Mouse (Mus musculus) 416B (cell line): ENCODE data around the gene Lsm2.
"Not testable (repeated sequence)": the region's sequence is repeated elsewhere in the genome, so short reads cannot be mapped to it uniquely, and the experiment has no call there.

ENCODE experiments used
- DNase-seq: peaks from one replicate; pipeline ENCODE4 v3.0.0; 2011; ENCODE audit warnings: low read depth

Gene Lsm2

DNA sequence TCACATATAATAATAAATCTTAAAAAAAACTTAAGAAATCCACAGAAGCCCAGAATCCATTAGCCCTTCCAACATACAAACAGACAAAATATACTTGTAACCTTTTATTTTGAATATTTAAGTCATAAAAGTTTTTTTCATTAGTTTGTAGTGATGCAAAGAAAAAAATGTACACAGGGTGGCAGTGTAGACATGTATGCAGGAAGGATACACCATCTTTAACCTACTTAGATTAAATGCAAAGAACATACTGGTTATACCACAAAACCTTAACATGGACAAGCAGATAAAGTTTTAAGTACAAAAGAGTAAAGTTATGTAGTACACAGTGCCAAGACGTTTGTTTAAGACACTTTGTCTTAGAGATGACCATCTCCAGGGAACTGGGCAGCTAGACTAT lies 25.3 kb upstream of the Lsm2 start:
- DNase-seq = peak; percentile 80

DNA sequence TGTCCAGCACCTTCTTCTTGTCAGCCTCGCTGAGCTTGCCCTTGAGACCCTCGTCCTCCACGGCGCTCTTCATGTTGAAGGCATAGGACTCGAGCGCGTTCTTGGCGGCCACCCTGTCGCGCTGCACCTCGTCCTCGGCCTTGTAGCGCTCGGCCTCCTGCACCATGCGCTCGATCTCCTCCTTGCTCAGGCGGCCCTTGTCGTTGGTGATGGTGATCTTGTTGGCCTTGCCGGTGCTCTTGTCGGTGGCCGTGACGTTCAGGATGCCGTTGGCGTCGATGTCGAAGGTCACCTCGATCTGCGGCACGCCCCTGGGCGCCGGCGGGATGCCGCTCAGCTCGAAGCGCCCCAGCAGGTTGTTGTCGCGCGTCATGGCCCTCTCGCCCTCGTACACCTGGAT lies 24.4 kb upstream of the Lsm2 start:
- DNase-seq = not testable (repeated sequence)

DNA sequence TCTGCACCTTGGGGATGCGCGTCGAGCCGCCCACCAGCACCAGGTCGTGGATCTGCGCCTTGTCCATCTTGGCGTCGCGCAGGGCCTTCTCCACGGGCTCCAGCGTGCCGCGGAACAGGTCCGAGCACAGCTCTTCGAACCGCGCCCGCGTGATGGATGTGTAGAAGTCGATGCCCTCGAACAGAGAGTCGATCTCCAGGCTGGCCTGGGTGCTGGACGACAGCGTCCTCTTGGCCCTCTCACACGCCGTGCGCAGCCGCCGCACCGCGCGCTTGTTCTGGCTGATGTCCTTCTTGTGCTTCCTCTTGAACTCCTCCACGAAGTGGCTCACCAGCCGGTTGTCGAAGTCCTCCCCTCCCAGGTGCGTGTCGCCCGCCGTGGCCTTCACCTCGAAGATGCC lies 23.7 kb upstream of the Lsm2 start:
- DNase-seq = not testable (repeated sequence)

DNA sequence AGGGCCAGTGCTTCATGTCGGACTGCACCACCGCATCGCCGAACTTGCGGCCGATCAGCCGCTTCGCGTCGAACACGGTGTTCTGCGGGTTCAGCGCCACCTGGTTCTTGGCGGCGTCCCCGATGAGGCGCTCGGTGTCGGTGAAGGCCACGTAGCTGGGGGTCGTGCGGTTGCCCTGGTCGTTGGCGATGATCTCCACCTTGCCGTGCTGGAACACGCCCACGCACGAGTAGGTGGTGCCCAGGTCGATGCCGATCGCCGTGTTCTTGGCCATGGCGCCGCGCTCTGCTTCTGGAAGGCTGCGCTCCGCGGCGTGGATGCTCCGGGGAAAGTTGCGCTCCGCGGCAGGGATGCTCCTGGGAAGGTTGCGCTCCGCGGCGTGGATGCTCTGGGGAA lies 22.9 kb upstream of the Lsm2 start:
- DNase-seq = not testable (repeated sequence)

DNA sequence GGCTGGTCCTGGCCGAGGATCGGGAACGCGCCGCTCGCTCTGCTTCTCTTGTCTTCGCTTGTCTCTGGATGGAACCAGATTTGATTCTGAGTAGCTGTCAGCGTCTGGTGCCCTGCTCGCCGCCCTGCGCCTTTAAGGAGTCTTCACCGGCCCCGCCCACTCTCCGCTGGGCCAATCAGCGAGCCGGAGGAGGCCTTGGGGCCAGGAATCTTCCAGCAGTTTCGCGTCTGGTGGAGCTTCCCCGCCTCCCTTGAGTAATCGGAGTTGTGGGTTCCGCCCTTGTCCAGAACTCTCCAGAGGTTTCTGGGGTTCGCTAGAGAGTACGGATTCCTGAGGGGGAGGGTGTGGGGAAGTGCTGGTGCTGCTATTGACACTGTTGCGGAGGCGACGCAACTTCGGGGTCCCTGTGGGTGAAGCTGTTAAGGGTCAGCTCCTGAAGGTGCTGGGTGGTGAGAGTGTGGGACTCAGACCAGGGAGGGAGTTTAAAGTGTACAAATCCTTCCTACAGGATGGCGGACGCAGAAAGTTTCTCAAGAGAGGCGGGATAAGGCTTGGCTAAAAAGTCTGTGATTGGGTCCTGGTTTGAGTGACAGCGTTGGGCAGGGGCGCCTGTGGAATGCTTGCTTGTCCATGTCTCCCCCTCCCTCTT lies 22.4 kb upstream of the Lsm2 start, which contains the start of gene Hspa1b:
Hspa1b (minus strand) TSS at position 109 of the 649 bp plus-strand sequence.
- DNase-seq = not testable (repeated sequence)

DNA sequence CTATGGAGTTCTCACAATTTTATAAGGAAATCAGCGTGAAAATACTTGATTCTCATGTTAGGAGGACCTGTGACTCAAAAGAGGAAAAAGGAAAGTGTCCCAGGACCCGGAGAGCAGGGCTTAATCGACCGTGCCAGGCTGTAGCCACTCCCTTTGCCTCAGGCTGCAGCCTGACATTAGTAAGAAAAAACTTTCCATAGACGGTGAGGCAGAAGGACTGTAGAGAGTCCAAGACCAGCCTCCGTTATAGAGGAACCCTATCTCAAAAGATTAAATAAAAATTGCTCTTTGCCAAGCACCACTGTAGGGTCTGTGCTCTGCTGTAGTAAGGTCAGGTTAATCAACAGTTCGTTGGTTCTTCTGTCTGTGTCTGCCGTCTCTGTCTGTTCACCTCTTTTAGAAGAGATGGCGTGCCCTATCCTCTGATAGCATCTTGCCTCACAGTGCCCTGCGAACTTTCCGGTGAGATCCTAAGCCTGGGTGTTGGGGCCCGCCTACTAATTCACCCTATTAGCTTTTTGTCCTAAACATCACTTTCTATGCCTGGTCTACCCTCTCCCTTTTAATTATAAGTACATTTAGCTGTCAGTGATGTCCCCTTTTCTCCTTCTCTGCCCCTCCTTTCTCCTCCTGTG lies 21.7 kb upstream of the Lsm2 start:
- no peak for DNase-seq

DNA sequence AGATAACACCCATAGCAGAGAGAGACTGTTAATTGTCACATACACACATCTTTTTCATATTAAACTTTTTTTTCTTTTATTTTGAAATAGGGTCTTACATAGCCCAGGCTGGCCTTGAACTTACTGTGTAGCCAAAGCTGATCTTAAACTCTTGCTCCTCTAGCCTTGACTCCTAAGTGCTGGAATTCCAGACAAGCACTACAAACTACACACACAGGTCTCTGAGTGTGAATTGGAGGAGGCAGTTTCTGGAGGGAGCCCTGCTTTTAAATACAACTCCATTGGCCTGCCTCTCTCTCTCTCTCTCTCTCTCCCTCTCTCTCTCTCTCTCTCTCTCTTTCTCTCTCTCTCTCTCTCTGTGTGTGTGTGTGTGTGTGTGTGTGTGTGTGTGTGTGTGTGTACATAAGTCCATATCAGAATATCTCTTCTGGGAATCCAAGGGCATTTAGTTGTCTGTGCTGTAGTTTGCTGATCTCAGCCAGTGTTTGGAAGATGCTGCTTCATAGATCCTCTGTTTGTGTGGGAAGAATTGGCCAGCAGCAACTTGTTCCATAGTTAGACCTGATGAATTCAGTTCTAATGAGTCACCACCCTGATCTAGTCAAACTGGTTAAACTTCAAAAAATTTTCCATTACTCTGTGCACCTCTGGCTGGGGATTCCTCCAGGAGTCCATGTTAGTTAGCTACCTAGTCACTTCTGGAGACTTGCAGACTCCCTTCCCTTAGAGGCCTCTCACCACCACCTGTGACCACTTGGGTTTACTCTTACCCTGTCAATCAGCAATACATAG lies 20.8 kb upstream of the Lsm2 start:
- peak; percentile 25 for DNase-seq

DNA sequence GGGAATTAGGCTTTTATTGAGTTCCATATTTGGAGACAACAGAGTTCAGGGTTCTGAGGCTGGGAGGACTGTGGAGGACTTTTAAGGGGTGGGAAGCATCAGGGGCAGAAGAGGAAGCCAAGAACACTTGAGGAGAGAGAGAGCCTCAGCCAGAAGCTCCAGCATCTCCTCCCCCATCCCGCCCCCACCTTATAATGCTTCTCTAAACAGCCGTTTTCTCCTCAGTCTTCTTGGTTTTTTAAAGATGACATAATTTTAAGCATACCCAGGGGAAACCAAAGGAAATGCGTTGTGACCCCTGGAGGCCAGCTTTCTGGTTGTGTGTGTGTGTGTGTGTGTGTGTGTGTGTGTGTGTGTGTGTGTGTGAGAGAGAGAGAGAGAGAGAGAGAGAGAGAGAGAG lies 19.5 kb upstream of the Lsm2 start:
- peak; percentile 53 for DNase-seq

DNA sequence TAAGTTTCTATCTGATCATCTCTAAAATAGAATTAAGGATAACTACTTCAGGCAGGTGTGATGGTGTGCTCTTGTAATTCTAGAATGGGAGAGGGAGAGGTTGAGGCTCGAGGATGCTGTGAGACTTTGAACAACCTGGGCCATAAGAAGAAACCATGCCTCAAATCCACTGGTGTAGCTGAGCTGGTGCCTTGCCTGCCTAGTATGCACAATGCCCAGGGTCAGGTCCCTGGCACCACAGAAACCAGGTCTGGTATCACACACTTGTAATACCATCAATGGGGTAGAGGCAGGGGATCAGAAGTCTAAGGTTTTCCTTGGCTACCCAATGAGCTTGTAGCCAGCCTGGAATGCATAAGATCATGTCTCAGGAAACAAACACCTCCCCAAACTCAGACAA lies 18.8 kb upstream of the Lsm2 start:
- no peak for DNase-seq

DNA sequence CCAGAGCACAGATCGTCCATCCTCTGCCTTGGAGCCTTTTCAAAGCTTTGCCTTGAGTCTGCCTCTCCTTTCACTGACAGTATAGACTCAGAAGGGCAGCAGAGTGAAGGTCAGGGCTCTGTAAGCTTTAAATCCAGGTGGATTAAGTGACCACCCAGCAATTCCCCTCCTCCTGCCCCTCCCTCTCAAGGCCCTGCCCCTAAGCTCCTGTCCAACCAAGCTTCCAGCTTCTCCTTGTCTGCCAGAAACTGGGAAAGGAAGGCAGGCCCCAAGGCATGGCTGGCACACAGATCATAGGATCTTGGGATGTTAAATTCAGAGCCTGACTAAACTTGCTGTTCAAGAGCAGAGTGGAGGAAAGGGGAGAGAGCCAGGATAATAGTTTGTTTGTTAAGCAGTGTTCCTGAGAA lies 17.0 kb upstream of the Lsm2 start:
- DNase-seq = no peak

DNA sequence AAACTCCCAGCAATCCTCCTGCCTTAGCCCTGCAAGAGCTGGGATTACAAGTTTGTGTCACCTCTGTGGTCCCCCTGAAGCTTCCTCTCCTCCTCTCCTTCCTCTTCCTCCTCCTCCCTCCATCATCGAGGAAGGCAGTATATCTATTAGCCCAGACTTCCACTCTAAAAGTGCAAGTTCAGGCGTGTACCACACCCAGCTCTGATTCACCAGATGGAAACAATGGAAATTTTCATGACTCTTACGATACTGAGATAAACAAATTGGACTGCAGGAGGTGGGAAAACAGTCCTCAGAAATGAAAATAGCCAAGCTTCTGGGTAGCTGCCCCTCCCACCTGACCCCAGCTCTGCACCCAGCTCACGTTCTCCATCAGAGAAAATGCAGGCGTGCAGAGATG lies 16.0 kb upstream of the Lsm2 start:
- peak; percentile 56 for DNase-seq

DNA sequence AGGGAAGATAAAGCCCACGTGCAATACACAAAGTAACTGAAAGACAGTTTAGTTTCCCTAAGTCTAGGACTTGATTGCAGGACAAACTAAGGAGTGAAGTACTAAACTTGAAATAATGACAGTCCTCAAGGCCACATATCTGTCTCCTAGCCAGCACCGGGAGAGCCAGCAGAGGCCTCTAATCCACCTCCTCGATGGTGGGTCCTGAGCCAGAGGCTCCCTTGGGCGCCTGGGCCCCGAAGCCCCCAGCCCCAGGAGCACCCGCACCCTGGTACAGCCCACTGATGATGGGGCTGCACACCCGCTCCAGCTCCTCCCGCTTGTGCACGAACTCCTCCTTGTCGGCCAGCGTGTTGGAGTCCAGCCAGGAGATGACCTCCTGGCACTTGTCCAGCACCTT lies 11.8 kb upstream of the Lsm2 start, which contains the start of gene Gm20481:
Gm20481 (plus strand) TSS at position 91 of the 400 bp plus-strand sequence.
- DNase-seq = not testable (repeated sequence)

DNA sequence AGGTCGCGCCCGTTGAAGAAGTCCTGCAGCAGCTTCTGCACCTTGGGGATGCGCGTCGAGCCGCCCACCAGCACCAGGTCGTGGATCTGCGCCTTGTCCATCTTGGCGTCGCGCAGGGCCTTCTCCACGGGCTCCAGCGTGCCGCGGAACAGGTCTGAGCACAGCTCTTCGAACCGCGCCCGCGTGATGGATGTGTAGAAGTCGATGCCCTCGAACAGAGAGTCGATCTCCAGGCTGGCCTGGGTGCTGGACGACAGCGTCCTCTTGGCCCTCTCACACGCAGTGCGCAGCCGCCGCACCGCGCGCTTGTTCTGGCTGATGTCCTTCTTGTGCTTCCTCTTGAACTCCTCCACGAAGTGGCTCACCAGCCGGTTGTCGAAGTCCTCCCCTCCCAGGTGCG lies 10.8 kb upstream of the Lsm2 start:
- DNase-seq = not testable (repeated sequence)

DNA sequence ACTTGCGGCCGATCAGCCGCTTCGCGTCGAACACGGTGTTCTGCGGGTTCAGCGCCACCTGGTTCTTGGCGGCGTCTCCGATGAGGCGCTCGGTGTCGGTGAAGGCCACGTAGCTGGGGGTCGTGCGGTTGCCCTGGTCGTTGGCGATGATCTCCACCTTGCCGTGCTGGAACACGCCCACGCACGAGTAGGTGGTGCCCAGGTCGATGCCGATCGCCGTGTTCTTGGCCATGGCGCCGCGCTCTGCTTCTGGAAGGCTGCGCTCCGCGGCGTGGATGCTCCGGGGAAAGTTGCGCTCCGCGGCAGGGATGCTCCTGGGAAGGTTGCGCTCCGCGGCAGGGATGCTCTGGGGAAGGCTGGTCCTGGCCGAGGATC lies 10.0 kb upstream of the Lsm2 start:
- not testable (repeated sequence) for DNase-seq

DNA sequence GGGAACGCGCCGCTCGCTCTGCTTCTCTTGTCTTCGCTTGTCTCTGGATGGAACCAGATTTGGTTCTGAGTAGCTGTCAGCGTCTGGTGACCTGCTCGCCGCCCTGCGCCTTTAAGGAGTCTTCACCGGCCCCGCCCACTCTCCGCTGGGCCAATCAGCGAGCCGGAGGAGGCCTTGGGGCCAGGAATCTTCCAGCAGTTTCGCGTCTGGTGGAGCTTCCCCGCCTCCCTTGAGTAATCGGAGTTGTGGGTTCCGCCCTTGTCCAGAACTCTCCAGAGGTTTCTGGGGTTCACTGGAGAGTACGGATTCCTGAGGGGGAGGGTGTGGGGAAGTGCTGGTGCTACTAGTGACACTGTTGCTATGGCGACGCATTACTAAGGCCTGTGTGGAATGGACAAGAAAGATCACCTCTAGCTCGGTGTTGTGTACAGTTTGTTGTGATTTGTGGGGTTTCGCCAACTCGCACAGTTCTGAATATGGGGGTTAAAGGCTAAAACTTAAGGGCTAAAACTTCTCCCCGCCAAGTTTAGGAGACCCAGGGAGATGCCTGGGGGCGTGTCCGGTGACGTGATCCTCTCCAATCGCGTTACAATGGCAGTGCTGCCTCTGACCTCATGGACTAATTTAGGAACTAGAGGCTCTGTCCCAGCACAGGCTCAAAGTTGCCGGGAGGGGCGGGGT lies 9.5 kb upstream of the Lsm2 start, which contains the start of the genes Hspa1a and Hspa1l:
Hspa1a (minus strand) TSS at position 88 of the 681 bp plus-strand sequence.
Hspa1l (plus strand) TSS at position 635 of the 681 bp plus-strand sequence.
- not testable (repeated sequence) for DNase-seq

DNA sequence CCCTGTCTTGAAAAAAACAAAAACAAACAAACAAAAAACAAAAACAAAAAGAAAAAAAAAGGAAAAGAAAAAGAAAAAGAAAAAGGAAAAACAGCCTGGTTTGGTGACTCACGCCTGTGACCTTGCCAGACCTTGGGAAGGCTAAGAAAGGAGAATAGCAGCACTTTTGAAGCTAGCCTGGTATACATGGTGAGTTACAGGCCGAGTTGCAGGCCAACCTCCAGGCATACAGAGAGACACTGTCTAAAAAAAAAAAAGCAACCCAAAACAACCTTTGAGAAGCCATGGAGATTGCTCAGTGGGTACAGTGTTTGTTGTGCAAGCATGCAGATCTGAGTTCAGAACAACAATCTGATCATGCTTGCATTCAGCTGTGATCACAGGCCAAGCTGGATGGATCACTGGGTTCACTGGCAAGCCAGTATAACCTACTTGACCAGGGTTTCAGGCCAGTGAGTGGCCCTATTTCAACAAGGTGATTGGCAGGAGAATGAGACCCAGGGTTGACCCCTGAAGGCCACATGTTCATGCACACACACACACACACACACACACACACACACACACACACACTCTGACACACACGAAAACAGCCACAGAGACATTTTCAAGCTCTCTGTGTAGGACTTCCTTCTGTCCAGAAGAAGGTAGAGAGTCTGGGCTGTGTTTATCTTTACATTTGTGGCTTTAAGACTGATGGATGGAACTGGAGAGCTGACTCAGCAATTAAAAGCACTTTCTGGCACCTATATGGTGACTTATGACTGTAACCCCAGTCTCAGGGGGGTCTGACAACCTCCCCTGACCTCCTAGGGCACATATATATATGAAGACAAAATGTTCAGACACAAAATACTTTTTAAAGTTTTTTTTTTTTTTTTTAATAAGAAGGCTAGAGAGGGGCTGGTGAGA lies 5.8 kb upstream of the Lsm2 start:
- DNase-seq = no peak

DNA sequence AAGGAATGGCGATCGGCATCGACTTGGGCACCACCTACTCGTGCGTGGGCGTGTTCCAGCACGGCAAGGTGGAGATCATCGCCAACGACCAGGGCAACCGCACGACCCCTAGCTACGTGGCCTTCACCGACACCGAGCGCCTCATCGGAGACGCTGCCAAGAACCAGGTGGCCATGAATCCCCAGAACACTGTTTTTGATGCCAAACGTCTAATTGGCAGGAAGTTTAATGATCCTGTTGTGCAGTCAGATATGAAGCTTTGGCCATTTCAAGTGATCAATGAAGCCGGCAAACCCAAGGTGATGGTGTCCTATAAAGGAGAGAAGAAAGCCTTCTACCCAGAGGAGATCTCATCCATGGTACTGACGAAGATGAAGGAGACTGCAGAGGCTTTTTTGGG lies 4.7 kb upstream of the Lsm2 start:
- DNase-seq = no peak

DNA sequence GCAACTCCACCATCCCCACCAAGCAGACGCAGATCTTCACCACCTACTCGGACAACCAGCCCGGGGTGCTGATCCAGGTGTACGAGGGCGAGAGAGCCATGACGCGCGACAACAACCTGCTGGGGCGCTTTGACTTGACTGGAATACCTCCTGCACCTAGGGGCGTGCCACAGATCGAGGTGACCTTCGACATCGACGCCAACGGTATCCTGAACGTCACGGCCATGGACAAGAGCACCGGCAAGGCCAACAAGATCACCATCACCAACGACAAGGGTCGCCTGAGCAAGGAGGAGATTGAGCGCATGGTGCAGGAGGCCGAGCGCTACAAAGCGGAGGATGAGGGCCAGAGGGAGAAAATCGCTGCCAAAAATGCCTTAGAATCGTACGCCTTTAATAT lies 3.4 kb upstream of the Lsm2 start:
- DNase-seq = no peak

DNA sequence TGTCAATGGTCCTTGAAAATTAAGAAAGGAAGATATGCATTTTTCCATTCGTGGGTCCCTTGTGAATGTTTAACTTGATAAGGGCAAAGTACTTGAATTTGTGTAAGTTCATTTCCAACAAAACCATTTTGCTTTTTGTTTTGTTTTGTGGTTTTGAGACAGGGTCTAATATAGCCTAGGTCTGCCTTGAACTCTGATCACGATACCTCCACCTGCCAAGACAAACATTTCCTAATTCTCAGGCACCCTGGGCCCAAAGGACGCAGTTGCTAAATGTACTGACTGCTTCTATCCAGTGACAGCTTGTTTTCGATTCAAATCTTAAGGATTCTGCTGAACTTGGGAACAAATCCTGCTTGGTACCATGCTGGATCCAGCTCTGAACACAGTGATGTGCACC lies 2.0 kb upstream of the Lsm2 start:
- no peak for DNase-seq

DNA sequence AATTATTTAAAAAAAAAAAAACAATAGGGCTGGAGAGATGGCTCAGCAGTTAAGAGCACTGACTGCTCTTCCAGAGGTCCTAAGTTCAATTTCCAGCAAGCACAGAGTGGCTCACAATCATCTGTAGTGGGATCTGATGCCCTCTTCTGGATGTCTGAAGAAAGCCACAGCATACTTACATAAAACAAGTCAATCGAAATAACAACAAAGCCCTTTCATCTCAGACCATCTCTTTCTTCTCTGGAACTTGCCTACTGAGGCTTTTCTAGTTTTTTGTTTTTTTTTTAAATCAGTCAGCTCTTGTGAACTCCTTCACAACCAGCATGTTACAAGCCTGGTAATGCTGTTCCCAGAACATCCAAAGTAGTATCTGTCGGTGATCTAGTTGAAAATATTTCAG lies 1.0 kb upstream of the Lsm2 start:
- peak; percentile 89 for DNase-seq

DNA sequence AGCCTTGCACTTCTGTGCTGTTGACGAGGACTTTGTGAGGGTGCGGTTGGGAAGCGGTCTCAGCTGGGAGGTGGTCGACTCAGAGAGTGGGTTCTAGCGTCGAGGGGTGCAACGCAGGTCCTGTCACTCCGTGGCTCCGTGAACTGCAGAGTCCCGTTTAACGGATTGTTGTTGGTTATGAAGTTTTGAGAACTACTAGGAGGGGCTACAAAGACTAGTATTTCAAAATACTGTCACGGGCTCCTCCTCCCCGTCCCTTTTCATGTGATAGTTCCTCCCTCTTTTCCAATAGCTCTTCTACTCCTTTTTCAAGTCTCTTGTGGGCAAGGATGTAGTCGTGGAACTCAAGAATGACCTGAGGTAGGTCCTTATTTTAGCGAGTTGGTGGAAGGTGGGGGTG lies 666 bp downstream of the Lsm2 start:
- DNase-seq = peak; percentile 80
